Mouse (Mus musculus): Measurements from ENCODE around the gene Rrm1.

- TF ChIP-seq CTCF (IDR thresholded peaks at IDR 0.05; ENCODE audit: control insufficient read depth, insufficient read depth, insufficient read length) (no peak), CEBPB (IDR thresholded peaks at IDR 0.05; ENCODE audit: low read depth) (no peak), MYOG (IDR thresholded peaks at IDR 0.05; ENCODE audit: control insufficient read depth, extremely low read depth, insufficient read length) (no peak), USF1 (IDR thresholded peaks at IDR 0.05; ENCODE audit: low read depth) (no peak)
Observed at GRCm38 (mm10) chr7:102480821-102481220, 39.3 kb downstream of the Rrm1 start.

Measured in C2C12 (cell line).